Mouse (Mus musculus) stomach, embryonic 15.5 days (tissue): ENCODE results near the gene Lpcat3. TPM values are rescaled to one million over a fixed set of nuclear protein-coding genes. Genes with fewer than 3 reads are reported as not detected.
"Not testable (repeated sequence)": the region's sequence is repeated elsewhere in the genome, so short reads cannot be mapped to it uniquely, and the experiment has no call there.

Source experiments
- ATAC-seq: fragments of 200-750 bp; cut with Nextera tagmentation; 2 replicates; pipeline ENCODE4 v1.8.0; 2017; ENCODE audit warnings: low read depth, moderate number of reproducible peaks, moderate TSS enrichment; ENCODE audit not compliant: insufficient read depth, low FRiP score
- H3K27ac ChIP-seq: fragments of 300-500 bp; sonication (generic); 2 replicates; pipeline ENCODE4 v1.5.1; 2015; ENCODE audit warnings: mild to moderate bottlenecking, inconsistent platforms
- H3K27me3 ChIP-seq: fragments of 300-500 bp; sonication (generic); replicated peaks from 2 replicates; pipeline ENCODE4 v1.6.1; 2015; ENCODE audit warnings: inconsistent platforms
- H3K36me3 ChIP-seq: fragments of 300-500 bp; sonication (generic); 2 replicates; pipeline ENCODE4 v1.6.1; 2015; ENCODE audit warnings: inconsistent platforms
- H3K4me1 ChIP-seq: fragments of 300-500 bp; sonication (generic); 2 replicates; pipeline ENCODE4 v1.6.1; 2015; ENCODE audit warnings: inconsistent platforms
- H3K4me2 ChIP-seq: fragments of 300-500 bp; sonication (generic); 2 replicates; pipeline ENCODE4 v1.6.1; 2015; ENCODE audit warnings: mild to moderate bottlenecking, inconsistent platforms
- H3K4me3 ChIP-seq: fragments of 300-500 bp; sonication (generic); replicated peaks from 2 replicates; pipeline ENCODE4 v1.5.1; 2015; ENCODE audit warnings: inconsistent platforms
- H3K9ac ChIP-seq: fragments of 300-500 bp; sonication (generic); 2 replicates; pipeline ENCODE4 v1.6.1; 2015; ENCODE audit warnings: inconsistent platforms
- H3K9me3 ChIP-seq: fragments of 300-500 bp; sonication (generic); 2 replicates; pipeline ENCODE4 v1.6.1; 2016; ENCODE audit warnings: inconsistent platforms
- WGBS: fragments of 180-500 bp; shearing (Covaris S2); methylation state at CpG from one replicate; pipeline ENCODE4 v1.1.7; 2015; 5-methylcytosine and 5-hydroxymethylcytosine counted together
- polyA plus RNA-seq: library from polyadenylated mRNA; unstranded; fragments of >200 nt; fragmentation: Nextera tagmentation; extraction: Ambion mirVana; gene quantifications from 2 replicates; pipeline ENCODE4 v1.2.1, GENCODE M21; 2015

Gene Lpcat3
- 79.3 and 85.3 TPM in 2 replicates for polyA plus RNA-seq

DNA sequence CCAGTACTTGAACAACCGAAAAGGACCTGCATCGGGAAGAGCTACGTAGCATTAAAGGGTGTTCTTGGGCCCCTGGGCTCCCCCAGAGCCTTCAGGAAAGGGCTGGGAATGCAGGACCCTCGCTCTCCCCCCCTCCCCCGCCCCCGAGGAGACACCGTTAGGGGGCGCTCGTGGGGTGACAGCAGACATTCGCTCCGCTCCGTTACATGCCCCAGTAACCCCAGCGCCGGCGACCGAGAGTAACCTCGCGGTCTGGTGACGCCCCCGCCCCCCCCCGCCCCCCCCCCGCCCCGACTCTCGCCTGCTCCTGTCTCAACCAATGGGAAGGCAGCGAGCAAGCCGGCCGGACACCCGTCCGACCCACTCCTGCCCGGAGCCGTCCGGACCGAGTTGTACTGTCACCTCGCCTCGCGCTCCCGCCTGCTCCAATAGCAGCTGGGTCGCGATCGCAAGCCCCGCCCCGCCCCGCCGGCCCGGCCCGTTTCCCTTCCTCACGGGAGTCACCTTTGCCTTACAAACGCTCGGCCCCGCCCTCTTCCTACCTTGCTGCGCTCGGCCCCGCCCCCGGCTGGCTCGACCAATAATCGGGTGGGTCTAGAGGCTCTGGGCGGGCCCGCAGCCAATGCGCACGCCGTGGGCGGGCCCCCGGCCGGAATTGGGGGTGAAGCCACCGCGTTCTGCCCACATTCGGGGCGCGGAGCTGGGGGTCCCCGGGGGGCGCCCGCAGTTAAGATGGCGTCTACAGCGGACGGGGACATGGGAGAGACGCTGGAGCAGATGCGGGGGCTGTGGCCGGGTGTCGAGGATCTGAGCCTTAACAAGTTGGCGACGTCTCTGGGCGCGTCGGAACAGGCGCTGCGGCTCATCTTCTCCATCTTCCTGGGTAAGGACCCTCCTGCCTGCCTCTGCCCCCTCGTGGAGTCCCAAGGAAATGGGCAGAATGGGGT, at the start of gene Lpcat3:
TSS of gene Lpcat3 (plus strand) at position 551 of the 947 bp plus-strand sequence.
- Histone ChIP-seq H3K4me2 (peak within 1 kb of the TSS; percentile 73), H3K9ac (peak within 1 kb of the TSS; percentile 38; the same call in 1 of the 2 replicates), H3K36me3 (no peaks in the 10 kb centered on the region; the same call in 1 of the 2 replicates), H3K27ac (peak within 1 kb of the TSS; percentile 76), H3K9me3 (no peaks in the 10 kb centered on the region), H3K4me3 (peak within 1 kb of the TSS; percentile 76), H3K27me3 (no peaks in the 10 kb centered on the region), H3K4me1 (peaks cover 8% of the 10 kb centered on the region; the same call in 1 of the 2 replicates)
- under 1% methylated on average over 76 of the region's 87 CpGs for WGBS
- peak; percentile 97 for ATAC-seq

DNA sequence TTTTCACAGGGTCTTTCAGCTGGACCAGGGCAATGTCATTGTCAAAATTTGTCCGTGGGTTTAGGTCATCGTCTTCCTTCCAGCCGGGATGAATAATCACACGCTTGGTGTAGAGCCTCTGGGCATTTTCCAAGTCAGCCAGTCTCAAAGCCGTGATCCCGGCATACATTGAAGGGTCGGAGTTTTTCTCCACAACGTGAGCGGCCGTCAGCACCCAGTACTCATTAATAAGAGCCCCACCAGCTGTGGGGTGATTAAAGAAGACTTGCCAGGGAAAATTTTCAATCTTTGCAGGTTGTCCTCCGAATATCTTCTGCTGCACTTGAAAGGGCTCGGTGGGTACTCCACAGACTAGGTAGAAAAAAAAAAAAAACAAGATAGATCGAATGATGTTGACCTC, 37.2 kb upstream of the Lpcat3 start:
- ATAC-seq: no peak
- no peaks in the 10 kb centered on the region for H3K9me3 ChIP-seq
- no peak overlapping the region for H3K4me2 ChIP-seq
- no peaks in the 10 kb centered on the region for H3K27me3 ChIP-seq
- no peaks in the 10 kb centered on the region for H3K4me1 ChIP-seq
- H3K4me3 ChIP-seq: no peak overlapping the region
- no peak overlapping the region for H3K9ac ChIP-seq
- no peaks in the 10 kb centered on the region for H3K36me3 ChIP-seq
- H3K27ac ChIP-seq: no peak overlapping the region
- WGBS: 83% methylated on average over 13 of the region's 13 CpGs

- H3K36me3 ChIP-seq, H3K4me2 ChIP-seq, H3K27ac ChIP-seq, H3K27me3 ChIP-seq, H3K9ac ChIP-seq, H3K9me3 ChIP-seq, H3K4me1 ChIP-seq, ATAC-seq, H3K4me3 ChIP-seq: not testable (repeated sequence)
- 44% methylated on average over 1 of the region's 1 CpGs for WGBS
These were observed 36.6 kb upstream of the Lpcat3 start for GRCm38 (mm10) chr6:124626184-124626583.

- ATAC-seq: no peak
- Histone ChIP-seq H3K9ac (no peak overlapping the region), H3K27ac (no peak overlapping the region), H3K36me3 (no peaks in the 10 kb centered on the region), H3K4me3 (no peak overlapping the region), H3K27me3 (no peaks in the 10 kb centered on the region), H3K4me1 (no peaks in the 10 kb centered on the region), H3K4me2 (no peak overlapping the region), H3K9me3 (no peaks in the 10 kb centered on the region)
- WGBS: 72% methylated on average over 4 of the region's 4 CpGs
These were observed 32.1 kb upstream of the Lpcat3 start for GRCm38 (mm10) chr6:124630763-124631162.

- not testable (repeated sequence) for H3K4me3 ChIP-seq, H3K27ac ChIP-seq, H3K4me1 ChIP-seq, H3K27me3 ChIP-seq, H3K9ac ChIP-seq, ATAC-seq, H3K4me2 ChIP-seq, H3K9me3 ChIP-seq, H3K36me3 ChIP-seq
- 80% methylated on average over 2 of the region's 2 CpGs for WGBS
These were observed 26.8 kb upstream of the Lpcat3 start, which contains the start of gene C1s2 for GRCm38 (mm10) chr6:124635985-124636384. TSS of gene C1s2 (minus strand) at chr6:124636085.

GRCm38 (mm10) chr6:124636858-124637460, 25.9 kb upstream of the Lpcat3 start:
- H3K4me3 ChIP-seq, H3K9ac ChIP-seq, H3K4me1 ChIP-seq, H3K9me3 ChIP-seq, ATAC-seq, H3K4me2 ChIP-seq, H3K27me3 ChIP-seq, H3K27ac ChIP-seq, H3K36me3 ChIP-seq: not testable (repeated sequence)
- 27% methylated on average over 6 of the region's 6 CpGs for WGBS

DNA sequence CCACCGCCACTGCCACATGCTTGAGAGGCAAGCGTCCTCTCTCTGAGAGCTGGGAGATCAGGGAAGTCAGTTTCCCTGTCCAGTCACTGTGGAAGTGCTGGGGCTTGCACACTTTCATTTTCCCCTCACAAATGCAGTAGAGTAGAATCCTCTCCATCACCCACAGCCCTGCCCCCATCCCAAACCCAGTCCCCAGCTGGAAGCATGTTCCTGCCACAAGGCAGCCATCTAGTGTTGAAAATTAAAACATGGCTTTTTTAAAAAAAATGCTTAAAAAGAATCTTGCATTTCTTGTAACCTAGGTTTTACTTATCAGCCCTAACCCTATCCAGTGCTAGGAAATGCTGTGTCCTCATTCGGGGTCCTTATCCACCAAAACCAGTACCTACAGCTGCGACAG, 22.8 kb upstream of the Lpcat3 start:
- WGBS: 78% methylated on average over 4 of the region's 4 CpGs
- no peak overlapping the region for H3K27ac ChIP-seq
- no peak for ATAC-seq
- no peaks in the 10 kb centered on the region for H3K27me3 ChIP-seq
- no peak overlapping the region for H3K4me3 ChIP-seq
- H3K4me1 ChIP-seq: no peaks in the 10 kb centered on the region
- H3K9me3 ChIP-seq: no peaks in the 10 kb centered on the region
- H3K36me3 ChIP-seq: no peaks in the 10 kb centered on the region
- H3K4me2 ChIP-seq: no peak overlapping the region
- no peak overlapping the region for H3K9ac ChIP-seq

DNA sequence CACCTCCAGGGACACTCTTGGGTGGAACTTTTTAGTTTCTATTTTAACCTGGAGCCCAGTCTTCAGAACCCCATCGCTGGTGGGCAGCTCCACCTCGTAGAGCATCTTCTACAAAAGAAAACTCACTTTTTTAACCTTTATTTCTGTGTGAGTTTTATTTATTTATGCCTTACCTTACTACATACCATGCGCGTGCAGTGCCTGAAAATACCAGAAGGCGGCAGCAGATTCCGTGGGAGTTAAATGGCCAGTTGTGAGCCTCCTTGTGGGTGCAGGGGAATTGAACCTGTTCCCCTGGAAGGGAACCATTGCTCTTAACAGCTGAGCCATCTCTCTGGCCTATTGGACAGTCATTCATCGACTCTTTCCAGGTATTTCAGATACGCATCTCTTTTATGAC, 21.8 kb upstream of the Lpcat3 start:
- H3K9ac ChIP-seq: no peak overlapping the region
- whole genome bisulfite sequencing: 41% methylated on average over 8 of the region's 8 CpGs
- ATAC-seq: no peak
- no peaks in the 10 kb centered on the region for H3K27me3 ChIP-seq
- no peaks in the 10 kb centered on the region for H3K4me1 ChIP-seq
- H3K9me3 ChIP-seq: no peaks in the 10 kb centered on the region
- H3K4me3 ChIP-seq: no peak overlapping the region
- H3K36me3 ChIP-seq: no peaks in the 10 kb centered on the region
- H3K27ac ChIP-seq: no peak overlapping the region
- H3K4me2 ChIP-seq: no peak overlapping the region

- Histone ChIP-seq H3K27me3 (no peaks in the 10 kb centered on the region), H3K4me2 (no peak overlapping the region), H3K4me1 (no peaks in the 10 kb centered on the region), H3K9me3 (no peaks in the 10 kb centered on the region), H3K9ac (no peak overlapping the region), H3K36me3 (no peaks in the 10 kb centered on the region), H3K27ac (no peak overlapping the region), H3K4me3 (no peak overlapping the region)
- WGBS: 71% methylated on average over 1 of the region's 1 CpGs
- ATAC-seq: peak; percentile 73; the same call in 1 of the 2 replicates
These were observed 16.4 kb upstream of the Lpcat3 start for GRCm38 (mm10) chr6:124646394-124646793.

DNA sequence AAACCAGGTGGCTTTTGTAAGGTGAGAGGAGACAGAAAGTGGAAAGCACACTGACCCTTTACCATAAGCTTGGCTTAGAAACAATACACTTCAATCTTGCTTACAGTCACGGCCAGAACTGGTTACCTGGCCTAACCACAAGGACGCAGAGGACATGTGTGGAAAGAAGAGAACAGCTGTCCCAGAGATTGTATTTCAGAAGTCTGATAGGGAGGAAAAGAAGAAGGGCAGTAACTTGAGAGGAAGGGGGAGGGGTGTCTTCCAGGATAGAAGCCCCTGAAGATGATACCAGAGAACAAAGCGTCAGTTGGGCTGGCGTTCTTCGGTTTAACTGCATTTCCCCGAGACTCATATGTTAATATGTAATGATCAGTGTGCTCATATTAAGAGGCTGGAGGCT, 6.9 kb upstream of the Lpcat3 start:
- Histone ChIP-seq H3K36me3 (no peaks in the 10 kb centered on the region), H3K9me3 (no peaks in the 10 kb centered on the region), H3K4me2 (no peak overlapping the region), H3K27me3 (no peaks in the 10 kb centered on the region), H3K27ac (no peak overlapping the region), H3K4me1 (no peaks in the 10 kb centered on the region), H3K4me3 (no peak overlapping the region), H3K9ac (no peak overlapping the region)
- ATAC-seq: no peak
- WGBS: 36% methylated on average over 6 of the region's 6 CpGs

DNA sequence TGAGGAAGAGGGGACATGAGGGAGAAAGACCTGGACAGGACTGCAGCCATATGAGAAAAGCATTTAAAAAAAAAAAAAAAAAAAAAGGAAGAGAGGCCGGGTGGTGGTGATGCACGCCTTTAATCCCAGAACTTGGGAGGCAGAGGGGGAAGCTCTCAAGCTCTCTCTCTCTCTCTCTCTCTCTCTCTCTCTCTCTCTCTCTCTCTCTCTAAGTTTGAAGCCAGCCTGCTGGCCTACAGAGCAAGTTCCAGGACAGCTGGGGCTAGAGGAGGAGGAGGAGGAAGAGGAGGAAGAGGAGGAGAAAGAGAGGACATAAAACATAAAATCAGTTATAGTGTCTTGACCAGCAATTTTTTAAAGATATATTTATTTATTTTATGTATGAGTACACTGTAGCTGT, 4.8 kb upstream of the Lpcat3 start:
- Histone ChIP-seq H3K36me3 (no peaks in the 10 kb centered on the region), H3K9me3 (no peaks in the 10 kb centered on the region), H3K4me3 (no peak overlapping the region), H3K27me3 (no peaks in the 10 kb centered on the region), H3K4me1 (peaks cover 4% of the 10 kb centered on the region; the same call in 1 of the 2 replicates), H3K4me2 (no peak overlapping the region), H3K27ac (no peak overlapping the region), H3K9ac (no peak overlapping the region)
- 59% methylated on average over 2 of the region's 2 CpGs for WGBS
- no peak for ATAC-seq

GRCm38 (mm10) chr6:124661156-124661806, 1.5 kb upstream of the Lpcat3 start:
- no peak overlapping the region for H3K9ac ChIP-seq
- no peak overlapping the region for H3K27ac ChIP-seq
- H3K4me3 ChIP-seq: no peak overlapping the region
- H3K4me1 ChIP-seq: peaks cover 8% of the 10 kb centered on the region; the same call in 1 of the 2 replicates
- no peak for ATAC-seq
- H3K36me3 ChIP-seq: no peaks in the 10 kb centered on the region; the same call in 1 of the 2 replicates
- no peaks in the 10 kb centered on the region for H3K9me3 ChIP-seq
- no peak overlapping the region for H3K4me2 ChIP-seq
- 94% methylated on average over 4 of the region's 4 CpGs for WGBS
- no peaks in the 10 kb centered on the region for H3K27me3 ChIP-seq
